Mouse (Mus musculus) erythroblast, embryonic 14.5 days (primary cell): ENCODE results near the gene Asap3.

Source experiments
- GATA1 ChIP-seq: IDR thresholded peaks from 2 replicates; pipeline ENCODE4 v1.6.1; 2012; ENCODE audit warnings: low read length, inconsistent platforms, mixed read lengths
- TAL1 ChIP-seq: IDR thresholded peaks from 3 replicates; pipeline ENCODE4 v1.6.1; 2012; ENCODE audit warnings: low read length, inconsistent platforms, mixed read lengths

- TF ChIP-seq TAL1 (no peak), GATA1 (no peak)
These were observed 74.9 kb downstream of the Asap3 start for GRCm38 (mm10) chr4:136281097-136281496.
